Mouse (Mus musculus): ENCODE data around the gene Hhipl1.
A peak's percentile ranks its signal among the peaks of the same experiment; 100 is the strongest.

The Hhipl1 gene

GRCm38 (mm10) chr12:108277341-108277841 lies 28.7 kb upstream of the Hhipl1 start:
- DNase-seq (ENCODE audit: extremely low spot score): peak; percentile 55

DNA sequence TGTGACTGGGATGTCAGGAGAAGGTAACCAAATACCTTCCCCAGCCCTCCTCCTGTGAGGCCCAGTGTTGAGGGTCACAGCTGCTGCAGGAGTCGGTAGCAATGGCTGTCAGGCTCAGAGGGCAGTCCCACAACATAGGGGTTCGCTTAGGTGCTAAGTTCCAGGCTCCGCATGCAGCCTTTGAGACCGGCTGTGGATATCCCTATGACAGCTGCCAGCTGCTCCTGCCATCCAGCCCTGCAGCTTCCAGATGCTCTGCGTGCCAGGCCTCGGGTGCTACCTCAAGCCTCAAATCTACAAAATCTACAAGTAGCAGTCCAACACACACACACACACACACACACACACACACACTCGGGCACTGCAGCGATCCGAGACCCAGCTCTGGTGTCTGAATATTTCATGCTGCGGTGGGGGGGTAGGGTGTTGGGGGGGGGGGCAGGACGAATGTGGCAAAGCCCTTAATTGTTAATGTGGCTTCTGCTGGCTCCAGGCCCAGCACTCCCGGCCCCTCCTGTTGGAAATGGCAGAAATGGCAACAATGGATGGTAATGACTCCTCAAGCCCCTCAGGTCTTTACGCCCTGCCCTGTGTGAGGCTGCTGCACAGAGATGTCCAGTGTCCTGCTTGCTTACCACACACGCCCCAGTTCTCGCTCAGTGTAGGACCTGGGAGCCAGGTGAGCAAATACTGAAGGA lies 27.7 kb upstream of the Hhipl1 start:
- DNase-seq (ENCODE audit: extremely low spot score): no peak

DNA sequence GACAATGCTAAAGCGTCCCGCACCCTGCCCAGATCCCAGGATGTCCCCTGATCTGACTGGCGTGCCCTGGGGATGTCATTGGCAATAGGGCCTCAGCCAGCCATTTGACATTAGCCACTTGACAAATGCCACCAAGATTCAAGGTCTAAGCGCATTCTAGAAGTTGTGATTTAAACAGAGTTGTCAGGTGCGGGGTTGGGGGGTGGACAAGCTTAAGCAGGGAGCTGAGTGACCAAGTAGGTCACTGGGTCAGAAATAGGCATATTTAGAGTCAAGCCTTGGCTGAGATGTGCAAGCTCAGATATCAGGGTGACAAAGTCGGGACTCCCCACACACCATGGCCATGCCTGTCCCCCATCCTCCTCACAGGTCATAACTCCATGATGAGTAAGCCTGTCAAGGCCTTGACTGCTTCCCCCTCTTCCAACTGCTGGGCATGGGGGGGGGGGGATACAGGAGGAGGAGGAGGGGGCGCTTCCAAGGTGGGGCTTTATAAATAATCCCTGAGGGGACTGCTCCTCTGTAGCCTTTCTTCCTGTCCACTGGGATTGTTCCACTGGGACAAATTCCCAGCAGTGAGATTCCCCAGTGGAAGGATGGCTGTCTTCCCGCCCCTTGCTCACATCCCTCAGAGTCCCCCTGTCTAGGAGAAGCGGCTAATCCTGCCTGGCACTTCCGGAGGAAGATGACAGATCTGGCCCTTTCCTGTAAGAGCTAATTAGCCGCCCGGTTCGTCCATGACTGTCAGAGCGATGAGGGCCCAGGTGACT lies 21.4 kb upstream of the Hhipl1 start:
- DNase-seq (ENCODE audit: extremely low spot score): peak; percentile 60

- peak; percentile 70 for DNase-seq (ENCODE audit: extremely low spot score)
Observed at GRCm38 (mm10) chr12:108285225-108286011, 20.7 kb upstream of the Hhipl1 start.

GRCm38 (mm10) chr12:108286381-108286780 lies 19.7 kb upstream of the Hhipl1 start:
- no peak for DNase-seq (ENCODE audit: extremely low spot score)

DNA sequence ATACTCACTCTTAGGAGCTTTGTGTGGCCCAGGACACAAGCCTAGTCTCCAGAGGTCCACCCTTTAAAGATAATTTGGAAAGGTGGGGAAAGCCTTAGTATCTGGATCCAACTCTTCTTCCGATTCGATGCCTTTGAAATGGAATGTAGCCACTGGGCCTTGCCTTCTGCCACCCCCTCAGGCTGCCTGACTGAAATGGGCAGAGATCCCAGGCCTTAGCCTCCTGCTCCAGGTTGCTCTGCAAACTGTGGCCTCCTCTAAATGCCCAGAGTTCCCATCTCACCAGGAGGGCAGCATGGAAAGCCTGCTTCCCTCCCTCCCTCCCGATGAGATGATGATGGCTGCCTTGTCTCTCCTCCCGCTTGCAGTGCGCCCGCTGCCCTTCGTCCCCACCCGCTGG lies 19.1 kb upstream of the Hhipl1 start:
- DNase-seq (ENCODE audit: extremely low spot score): no peak

DNA sequence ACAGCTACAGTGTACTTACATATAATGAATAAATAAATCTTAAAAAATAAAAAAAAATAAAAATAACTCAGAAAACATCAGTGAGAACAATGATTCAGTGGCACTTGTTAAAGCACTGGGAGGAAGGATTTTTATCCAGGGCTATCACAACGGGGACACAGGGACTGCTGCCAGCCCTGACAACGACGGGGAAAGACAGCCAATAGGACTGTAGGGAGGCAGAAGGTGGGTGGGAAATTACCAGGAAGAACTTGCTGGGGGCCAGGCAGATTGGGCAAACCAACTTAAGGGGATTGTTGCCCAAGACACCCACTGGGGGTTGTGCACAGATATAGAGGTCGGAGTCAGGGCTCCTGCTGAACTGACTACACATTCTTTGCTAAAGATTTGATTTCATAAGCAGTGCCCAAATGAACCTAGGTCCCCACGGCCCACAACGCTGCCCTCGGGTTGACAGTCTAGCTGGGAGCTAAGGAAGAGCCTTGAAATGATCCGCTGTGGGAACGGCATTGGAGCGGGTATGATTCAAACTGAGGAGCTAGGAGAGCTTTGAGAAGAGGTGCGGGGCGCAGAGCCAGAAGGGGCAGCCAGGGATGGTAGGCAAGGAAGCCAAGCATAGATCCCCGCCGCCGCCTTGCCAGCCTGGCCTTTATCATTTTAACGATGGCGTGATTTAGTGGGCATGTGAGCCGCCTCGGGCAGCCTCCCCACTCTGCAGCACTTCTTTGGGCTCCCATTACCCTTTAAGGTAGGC lies 17.8 kb upstream of the Hhipl1 start:
- no peak for DNase-seq (ENCODE audit: extremely low spot score)

- peak; percentile 64 for DNase-seq (ENCODE audit: extremely low spot score)
Observed at GRCm38 (mm10) chr12:108292419-108292818, 13.7 kb upstream of the Hhipl1 start.

DNA sequence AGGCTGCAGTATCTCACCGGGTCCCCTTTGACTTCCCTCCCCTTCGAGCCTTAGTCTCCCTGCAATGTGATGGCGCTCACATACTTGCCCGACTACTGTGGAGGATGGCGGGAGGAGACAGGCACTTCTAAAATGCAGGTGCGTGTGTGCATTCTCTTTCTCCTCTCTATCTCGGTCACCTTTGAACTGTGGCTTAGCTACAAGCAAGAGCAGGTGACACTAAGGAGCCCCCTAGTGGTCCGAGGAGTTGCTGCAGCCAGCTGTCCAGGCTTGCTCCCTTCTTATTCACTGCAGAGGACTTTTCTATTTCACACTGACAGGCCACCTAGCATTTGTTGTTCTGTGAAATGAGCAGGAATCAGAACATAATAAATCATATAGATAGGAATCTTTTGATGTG lies 13.1 kb upstream of the Hhipl1 start:
- DNase-seq (ENCODE audit: extremely low spot score): peak; percentile 79

DNA sequence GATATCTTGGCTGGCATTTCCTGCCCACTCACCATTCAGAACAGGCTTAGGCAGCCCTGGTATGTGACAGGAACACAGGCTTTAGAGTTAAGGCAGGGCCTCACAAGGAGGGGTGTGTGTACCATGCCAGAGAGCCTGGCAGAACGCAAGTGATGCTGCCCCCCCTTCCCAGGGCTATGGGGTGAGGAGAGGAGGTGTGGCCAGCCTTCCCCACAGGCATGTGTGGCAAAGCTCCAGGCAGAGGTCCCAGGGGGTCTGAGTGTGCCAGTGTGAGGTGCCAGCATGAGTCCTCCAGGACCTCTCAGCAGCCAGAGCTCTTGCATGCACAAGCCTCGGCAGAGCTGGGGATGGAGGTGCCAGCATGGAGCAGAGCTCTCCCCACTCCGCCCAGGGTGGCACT lies 11.4 kb upstream of the Hhipl1 start:
- DNase-seq (ENCODE audit: extremely low spot score): no peak

DNA sequence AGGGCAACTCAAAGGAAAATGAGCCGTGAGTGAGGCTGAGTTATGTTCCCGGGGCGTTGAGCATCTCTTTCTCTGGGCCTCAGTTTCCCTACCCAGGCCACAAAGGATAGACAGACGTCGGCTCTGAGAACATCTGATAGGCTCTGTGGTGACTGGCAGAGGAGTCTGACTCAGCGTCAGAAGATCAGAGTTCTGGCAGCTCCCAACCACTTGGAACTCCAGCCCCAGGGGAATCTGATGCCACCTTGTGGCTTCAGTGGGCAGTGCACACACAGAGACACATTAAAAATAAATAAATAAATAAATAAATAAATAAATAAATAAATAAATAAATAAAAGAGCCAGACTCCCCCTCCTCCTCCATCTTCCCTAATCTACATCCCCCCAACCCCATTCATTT lies 9.0 kb upstream of the Hhipl1 start:
- no peak for DNase-seq (ENCODE audit: extremely low spot score)

GRCm38 (mm10) chr12:108301006-108301405 lies 5.1 kb upstream of the Hhipl1 start:
- no peak for DNase-seq (ENCODE audit: extremely low spot score)

DNA sequence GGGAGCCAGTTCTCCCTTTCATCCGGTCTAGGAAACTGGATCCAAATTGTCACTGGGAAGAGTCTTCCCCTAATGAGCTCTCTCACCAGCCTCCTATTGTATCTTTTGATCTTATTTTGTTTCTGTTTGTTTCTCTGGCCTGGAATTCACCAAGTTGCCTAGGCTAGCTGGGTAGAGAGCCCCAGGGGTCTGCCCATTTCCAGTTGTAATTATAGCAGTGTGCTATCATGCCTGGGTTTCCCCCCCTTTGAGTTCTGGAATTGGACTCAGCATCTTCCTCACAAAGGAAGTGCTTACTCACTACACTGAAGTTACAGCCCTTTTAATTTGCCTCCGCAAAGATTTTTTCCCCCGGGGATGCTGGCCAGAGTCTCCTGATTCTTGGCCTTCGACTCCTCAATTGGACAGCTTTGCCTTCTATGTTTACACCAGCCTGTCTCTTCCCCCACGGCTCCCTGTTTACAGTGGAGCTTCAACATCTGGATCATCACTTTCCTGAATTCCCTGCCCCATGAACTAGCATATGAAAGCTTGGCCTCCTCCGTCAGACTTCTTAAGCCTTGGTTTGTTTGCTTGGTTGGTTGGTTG lies 2.2 kb upstream of the Hhipl1 start:
- DNase-seq (ENCODE audit: extremely low spot score): no peak

GRCm38 (mm10) chr12:108305172-108305571 lies 898 bp upstream of the Hhipl1 start:
- no peak for DNase-seq (ENCODE audit: extremely low spot score)

DNA sequence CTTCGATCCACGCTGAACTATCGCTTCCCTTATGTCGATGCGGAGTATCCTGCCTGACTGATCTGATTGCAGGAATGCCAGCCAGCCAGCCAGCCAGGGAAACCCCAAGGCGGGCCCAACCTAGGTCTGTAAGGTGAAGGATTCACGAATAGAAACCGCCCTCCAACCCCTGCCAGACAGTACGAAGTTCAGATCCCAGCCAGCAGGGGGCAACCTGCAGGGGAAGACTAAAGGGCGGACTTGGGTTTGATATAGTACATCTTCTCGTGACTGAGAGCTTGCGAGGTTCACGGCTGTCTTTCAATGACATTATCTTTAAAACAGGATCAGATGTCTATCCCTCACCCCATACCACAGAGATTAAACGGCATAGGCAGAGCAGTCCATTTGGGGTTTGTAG lies 1.5 kb downstream of the Hhipl1 start:
- peak; percentile 73 for DNase-seq (ENCODE audit: extremely low spot score)

- DNase-seq (ENCODE audit: extremely low spot score): no peak
Observed at GRCm38 (mm10) chr12:108308363-108308856, 2.3 kb downstream of the Hhipl1 start.

GRCm38 (mm10) chr12:108309116-108309794 lies 3.2 kb downstream of the Hhipl1 start:
- DNase-seq (ENCODE audit: extremely low spot score): no peak

DNA sequence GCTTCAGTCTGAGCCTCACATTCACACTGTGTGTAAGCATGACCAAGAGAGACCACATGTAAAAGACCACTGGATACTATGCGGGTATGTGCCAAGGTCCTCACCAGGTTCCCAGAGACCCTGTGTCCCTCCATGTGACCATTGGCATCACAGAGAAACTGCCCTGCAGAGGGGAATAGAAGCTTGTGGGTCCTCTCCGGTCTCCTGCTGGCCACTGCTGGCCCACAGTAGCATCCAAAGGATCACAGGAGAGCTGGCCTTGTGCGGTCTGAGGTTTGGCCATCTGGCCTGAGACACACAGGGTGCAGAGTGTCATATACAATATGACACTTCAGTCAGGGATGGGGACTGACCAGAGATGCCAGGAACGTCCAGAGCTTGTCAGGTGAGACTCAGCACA lies 4.0 kb downstream of the Hhipl1 start:
- DNase-seq (ENCODE audit: extremely low spot score): no peak

GRCm38 (mm10) chr12:108310456-108311027 lies 4.5 kb downstream of the Hhipl1 start:
- DNase-seq (ENCODE audit: extremely low spot score): no peak

- DNase-seq (ENCODE audit: extremely low spot score): no peak
Observed at GRCm38 (mm10) chr12:108311741-108312290, 5.7 kb downstream of the Hhipl1 start.

All from embryo, embryonic 9.5 days (tissue).